Mouse (Mus musculus): ENCODE results near the gene Unc5b.

The Unc5b gene

DNA sequence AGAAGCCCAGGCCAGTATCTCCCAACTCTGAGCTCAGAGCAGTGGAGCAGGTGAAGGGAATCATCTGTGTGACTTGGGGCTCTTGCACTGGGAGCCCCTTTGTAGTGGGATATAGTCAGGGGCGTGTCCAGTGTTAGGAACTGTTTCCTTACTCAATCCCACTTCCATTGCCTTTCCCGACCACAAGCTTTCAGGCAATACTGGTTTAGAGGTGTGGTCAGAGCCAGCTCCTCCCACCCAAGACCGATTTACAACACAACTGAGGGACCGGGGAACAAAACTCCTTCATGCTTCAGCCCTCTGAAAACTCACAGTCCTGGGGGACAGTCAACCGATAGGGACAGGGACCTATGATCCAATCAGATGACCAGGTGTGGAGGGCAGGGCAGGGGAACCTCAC is 110.9 kb downstream of the Unc5b start:
- DNase-seq (ENCODE audit: low spot score in 2 of 2): no peak

DNA sequence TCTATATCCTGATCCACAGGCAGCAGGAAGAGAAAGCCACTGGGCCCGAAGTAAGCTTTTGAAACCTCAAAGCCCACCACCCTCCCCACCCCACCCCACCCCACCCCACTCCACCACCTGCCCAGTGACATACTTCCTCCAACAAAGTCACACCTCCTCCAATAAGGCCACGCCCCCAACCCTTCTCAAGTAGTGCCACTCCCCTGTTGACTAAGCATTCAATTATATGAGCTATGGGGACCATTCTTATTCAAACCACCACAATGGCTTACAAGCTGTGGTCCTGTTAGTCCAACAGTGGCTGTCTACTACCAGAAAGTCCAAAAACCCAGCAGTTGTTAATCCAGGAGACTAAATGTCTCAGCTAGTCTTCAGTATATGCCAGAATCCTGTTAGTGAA is 112.9 kb downstream of the Unc5b start:
- DNase-seq (ENCODE audit: low spot score in 2 of 2): no peak

GRCm38 (mm10) chr10:60716449-60716848 is 114.9 kb downstream of the Unc5b start:
- DNase-seq (ENCODE audit: low spot score in 2 of 2): no peak

All from thymus, postnatal 10 days (tissue).